Mouse (Mus musculus): ENCODE results near the gene Smg5.
"Not testable (repeated sequence)": the region's sequence is repeated elsewhere in the genome, so short reads cannot be mapped to it uniquely, and the experiment has no call there.

Smg5 gene

DNA sequence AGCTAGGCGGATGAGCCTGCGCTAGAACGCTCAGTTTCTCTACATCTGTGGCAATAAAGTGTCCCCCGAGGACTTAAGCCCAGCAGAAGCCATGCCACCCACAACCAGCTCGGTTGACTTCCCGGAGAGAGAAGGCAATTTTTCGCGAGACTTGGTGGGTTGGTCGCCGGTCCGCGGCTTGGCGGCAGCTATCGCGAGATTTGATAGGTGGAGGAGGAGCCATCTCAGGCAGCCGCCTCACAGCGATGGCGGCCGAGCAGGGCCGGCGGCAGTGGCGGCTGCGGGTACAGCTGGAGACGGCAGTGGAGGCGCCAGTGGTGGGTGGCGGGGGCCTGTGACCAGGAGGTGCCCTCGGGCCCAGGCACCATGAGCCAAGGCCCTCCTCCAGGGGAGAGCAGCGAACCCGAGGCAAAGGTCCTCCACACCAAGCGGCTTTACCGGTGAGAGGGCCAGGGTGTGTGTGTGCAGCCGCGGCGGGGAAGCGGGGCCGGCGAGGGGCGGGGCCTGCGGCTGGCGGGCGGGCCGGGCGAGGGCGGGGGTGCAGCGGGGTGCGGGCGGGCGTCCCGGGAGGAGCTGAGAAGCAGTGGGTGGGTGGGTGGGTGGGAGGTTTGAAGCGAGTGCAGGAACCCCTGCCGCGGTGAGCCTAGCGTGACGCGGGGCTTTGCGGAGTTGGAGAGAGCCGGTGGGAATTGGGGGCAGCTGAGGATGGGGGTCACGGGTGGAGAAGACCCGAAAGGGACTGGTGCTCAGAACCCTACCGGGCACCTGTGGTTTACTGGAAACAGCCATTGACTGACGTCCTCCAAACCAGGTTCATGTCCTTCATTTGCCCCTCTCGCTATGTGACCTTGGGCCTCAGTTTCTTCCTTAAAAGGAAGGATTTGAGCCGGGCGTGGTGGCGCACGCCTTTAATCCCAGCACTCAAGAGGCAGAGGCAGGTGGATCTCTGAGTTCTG, at the start of gene Smg5, which contains the start of gene Tmem79:
Gene Smg5, plus strand, starts transcription at position 203 of the 956 bp plus-strand sequence.
Gene Tmem79, minus strand, starts transcription at position 91 of the 956 bp plus-strand sequence.
- DNase-seq = peak; percentile 96 to 97

DNA sequence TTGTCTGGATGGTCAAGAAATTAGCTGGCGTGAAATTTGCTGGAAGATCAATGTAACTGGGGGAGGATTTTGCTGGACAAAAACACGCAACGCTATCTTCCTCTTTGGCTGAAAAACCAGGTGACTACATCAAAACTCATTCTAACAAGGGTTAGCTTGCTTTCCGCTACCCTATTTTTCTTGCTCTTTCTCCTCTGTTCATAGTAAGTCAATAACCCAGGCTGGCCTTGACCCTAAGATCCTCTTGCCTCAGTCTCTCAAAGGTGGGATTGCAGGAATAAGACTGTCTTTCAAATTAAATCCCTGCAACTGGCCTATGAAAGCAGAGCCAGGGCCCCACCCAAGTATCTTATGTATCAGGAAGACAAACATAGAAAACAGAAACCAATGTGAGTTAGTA, 49.0 kb upstream of the Smg5 start, which contains the start of gene Gm38392:
Gene Gm38392, minus strand, starts transcription at position 101 of the 400 bp plus-strand sequence.
- DNase-seq = no peak

DNA sequence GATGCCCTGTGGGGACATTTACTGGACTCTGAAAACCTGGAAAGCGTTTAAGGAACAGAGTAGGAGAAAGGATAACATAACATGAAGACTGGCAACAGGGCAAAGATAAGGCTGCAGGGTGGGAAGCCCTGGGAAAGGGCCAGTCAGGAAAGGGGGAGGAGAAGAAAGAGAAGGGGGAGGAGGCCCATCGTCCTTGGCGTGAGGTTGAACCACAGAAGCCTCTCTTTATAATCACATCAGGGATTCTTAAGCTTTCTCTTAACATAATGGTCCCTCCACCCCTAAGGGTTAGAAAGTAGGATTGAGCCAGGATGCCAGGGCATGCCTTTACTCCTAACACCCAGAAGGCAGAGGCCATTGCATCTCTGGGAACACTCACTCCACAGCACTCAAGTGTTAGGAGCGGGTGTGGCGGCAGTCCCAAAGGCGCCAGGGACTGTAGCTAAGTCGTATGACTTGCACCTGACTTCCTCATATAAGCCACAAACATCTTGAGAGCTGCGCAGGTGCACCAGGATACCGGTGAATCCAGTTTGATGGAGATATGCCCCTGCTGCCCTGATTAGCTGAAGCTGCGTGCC, 47.8 kb upstream of the Smg5 start:
- DNase-seq = not testable (repeated sequence)

DNA sequence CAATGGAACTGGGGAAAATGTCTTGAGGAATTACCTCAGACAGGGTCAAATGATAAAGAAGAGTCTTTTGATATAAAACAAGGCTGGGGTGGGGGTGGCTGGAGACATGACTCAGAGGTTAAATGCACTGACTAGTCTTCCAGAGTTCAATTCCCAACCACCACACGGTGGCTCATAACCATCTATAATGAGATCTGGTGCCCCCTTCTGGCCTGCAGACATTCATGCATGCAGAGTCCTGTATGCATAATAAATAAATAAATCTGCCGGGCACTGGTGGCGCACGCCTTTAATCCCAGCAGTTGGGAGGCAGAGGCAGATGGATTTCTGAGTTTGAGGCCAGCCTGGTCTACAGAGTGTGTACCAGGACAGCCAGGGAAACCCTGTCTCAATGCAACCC, 44.1 kb upstream of the Smg5 start:
- peak; percentile 30 to 44 for DNase-seq

DNA sequence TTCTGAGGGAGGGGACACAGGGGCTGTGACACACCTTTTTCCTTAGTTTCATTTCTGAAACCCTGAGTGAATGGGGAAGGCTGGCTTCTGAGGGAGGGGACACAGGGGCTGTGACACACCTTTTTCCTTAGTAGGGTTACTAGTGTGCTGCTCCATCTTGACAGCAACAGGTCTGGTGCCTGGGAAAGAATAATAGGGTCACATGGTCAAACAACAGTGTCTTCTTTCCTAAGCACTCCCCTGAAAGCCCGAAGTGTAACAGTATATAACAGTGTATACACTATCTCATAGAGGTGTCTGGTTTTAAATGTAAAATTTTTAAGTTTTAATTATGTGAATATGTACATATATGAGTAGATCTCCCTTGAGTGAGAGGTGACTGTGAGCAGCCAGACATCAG, 40.8 kb upstream of the Smg5 start:
- DNase-seq = not testable (repeated sequence)

DNA sequence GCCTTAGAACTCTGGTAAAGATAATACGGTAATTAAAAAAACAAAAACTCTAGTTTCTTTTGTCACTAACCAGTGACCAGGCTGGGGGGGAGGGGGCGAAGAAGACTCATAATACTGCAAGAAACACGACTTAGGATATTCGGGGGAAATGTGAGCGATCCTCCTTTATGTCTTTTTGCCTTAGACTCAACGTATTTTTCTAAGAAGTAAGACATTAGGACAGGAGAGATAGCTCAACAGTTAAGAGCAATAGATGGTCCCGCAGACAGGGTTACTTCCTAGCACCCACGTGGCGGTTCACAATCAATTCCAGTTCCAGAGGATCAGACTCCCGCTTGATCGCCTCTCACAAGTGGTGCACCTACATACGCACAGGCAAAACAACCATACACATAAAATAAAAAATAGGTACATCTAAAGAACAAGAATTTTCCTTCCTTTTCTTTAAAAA, 39.9 kb upstream of the Smg5 start:
- DNase-seq = peak in 1 of 2 experiments; percentile 40

DNA sequence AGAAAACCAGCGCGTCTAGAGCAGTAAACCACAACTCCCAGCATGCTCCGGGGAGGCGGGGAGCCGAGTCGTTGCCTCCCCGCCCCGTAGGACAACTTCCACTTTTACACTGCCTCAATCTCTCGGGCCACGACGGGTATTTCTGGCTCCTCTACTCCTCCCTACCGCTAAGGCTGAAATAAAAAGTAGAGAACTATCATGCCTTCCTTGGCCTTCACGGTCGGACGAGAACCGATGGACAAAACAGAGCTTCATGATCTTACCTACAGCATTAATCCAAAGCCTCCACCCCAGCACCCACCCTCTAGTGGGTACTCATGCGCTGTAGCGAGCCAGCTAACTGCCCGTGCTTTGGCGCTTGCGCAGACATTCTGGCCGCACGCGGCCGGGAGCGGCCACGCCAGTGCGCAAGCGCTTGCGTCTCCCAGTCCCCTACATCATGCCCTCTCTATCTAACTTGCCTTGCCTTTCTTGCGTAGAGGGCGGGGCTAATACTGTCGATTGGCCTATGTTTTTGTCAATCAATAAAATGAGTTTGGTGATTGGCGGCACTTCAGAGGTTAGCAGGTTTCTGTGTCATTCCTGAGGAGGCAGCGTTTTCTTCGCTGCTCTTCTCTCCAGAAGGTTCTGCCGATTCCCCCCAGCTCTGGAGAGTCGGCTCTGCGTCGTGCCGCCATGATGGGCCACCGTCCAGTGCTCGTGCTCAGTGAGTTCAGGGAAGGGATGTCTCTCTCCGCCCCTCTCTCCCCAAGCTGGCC, 39.3 kb upstream of the Smg5 start, which contains the start of the genes Tsacc and Cct3:
Gene Tsacc, minus strand, starts transcription at position 439 of the 758 bp plus-strand sequence.
Gene Cct3, plus strand, starts transcription at position 556 of the 758 bp plus-strand sequence.
- peak; percentile 96 to 98 for DNase-seq

DNA sequence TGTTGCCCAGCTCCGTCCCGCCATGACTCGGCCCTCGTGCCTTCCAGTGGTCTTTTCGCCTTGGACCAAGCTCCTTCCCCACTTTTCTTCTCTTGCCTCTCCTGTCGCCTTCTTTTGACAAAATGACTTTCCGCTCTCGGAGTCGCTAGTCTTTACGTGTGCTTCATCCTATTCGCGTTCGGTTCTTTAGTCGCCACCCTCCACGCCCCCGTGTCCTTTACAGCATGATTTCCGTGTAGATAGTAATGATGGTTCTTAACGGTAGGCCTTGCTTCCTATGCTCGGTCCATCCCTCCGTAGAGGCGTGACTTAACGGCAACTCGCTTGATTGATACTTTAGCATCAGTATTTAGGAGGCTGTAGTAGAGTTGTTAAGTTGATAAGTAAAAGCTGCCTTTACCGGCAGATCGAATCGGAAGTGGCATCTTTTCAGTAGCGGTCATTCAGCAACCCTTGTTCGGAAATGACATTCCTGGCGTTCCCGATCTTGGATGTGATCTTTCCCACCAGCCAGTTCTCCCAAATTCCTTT, 38.7 kb upstream of the Smg5 start:
- no peak for DNase-seq

DNA sequence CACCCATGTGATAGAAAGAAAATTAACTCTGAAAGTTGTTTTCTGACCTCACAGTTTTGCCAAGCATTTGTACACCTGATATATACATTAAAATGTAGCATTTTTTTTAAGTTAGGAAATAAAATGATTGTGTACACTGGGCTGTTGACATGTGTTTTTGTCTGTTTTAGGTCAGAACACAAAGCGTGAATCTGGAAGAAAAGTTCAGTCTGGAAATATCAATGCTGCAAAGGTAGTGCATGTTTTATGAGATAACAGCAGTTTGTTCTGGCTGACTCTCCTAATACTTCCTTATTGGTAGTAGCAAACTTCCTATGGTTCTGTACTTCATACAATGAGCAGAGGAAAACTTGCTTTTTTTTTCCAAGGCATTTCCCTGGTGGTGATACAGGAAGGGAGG, 36.9 kb upstream of the Smg5 start:
- DNase-seq = no peak

DNA sequence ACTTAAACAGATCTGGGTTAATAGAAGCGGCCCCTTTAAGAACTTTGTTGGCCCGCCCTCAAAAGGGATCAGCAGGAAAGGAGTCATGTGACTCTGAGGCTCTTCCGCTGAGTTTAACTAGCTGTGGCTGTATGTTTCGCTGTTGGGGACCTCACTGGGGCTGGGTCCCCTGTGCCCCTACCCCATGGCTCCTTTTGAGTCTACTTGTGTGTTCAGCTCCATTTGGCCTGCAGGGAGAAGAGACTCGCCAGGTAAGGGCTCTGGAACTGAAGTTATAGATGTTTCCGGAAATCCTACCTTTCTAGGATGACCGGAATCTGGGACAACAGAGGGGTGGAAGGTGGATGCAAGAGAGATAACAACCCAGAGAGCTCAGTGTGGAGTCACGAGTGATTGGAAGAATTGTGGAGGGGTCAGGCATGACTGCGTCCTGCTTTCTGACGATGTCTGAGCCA, 11.1 kb upstream of the Smg5 start, which contains the start of gene Glmp:
Gene Glmp, plus strand, starts transcription at position 73 of the 455 bp plus-strand sequence.
- peak; percentile 76 to 80 for DNase-seq

DNA sequence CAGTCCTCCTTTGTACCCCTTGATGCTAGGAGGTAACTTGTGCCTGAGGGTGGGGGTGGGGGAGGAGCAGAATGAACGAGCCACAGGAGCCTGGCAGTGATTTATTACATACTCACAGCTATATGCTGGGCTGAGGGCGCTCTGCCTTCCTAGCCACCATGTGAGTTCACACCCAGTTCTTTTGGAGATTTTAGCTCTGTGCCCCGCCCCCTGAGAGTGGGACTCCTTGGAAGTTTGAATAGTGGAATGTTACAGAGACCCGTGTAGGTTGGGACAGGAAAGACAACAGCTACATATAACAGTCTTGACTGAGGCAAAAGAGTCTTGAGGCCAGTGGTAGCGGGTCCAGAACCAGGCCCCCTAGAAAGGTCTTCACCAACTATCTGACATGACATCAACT, 7.1 kb upstream of the Smg5 start:
- DNase-seq = no peak

DNA sequence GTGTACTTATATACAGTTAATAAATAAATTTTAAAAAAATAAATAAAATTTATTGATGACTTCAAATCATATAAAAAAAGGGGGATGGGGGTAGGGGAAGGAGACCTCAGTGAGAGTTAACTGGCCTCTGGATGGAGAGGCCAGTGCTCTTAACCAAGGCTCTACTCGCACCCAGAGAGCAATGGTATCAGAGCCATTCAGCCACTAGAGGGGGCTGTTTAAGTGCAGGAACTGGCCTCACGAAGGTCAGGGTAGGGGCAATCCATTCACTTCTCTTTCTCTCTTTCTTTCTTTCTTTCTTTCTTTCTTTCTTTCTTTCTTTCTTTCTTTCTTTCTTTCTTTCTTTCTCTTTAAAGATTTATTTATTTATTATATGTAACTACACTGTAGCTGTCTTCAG, 4.8 kb upstream of the Smg5 start:
- DNase-seq = peak; percentile 41 to 59

DNA sequence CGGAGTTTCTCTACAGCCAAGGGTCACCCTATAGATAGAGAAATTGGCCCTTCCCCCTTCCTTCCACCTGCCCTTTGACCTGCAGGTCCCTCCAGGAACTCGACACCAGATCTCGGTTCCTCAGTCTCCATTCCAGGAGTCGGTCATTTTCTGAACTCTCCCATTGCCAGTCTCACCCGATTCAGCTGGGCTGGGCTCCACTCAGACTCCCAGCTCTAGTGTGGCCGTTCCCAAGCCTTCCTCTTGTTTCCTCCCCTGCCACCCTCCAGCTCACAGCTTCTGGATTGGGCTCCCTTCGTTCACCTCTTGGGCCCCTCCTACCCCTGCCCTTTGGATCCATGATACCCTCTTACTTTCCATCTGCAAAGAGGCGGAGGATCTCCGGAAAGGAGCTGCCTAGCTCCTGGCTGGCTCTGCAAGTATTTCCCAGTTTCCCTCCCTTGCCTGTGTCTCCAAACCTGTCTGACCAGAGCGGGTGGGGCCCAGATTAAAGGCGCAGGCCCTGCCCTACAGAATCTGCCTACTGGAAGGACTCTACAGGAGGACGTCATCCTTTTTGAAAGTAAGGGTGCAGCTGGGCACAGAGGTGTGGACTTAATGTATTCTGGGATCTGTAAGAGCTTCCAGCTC, 1.9 kb upstream of the Smg5 start:
- no peak for DNase-seq

DNA sequence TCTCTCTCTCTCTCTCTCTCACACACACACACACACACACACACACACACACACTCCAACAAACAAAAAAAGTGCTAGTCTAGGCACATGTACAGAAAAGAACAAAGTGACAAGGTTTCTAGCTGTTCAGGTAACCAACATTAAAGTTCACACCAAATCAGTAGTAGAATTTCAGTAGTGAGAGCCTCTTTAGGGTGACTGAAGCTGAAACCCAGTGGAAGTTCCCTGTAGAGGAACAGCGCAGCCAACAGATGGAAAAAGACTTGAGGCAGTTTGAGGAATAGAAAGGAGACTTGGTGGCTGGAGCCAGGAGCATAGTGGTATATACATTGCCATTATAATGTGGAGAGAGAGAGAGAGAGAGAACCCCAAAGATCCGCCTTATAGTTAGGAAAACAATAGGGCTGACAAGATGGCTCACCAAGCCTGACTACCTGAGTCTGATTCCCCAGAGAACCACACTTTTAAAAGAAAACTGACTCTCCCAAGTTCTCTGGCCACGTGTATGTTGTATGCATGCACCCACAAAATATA, 1.1 kb upstream of the Smg5 start:
- no peak for DNase-seq

DNA sequence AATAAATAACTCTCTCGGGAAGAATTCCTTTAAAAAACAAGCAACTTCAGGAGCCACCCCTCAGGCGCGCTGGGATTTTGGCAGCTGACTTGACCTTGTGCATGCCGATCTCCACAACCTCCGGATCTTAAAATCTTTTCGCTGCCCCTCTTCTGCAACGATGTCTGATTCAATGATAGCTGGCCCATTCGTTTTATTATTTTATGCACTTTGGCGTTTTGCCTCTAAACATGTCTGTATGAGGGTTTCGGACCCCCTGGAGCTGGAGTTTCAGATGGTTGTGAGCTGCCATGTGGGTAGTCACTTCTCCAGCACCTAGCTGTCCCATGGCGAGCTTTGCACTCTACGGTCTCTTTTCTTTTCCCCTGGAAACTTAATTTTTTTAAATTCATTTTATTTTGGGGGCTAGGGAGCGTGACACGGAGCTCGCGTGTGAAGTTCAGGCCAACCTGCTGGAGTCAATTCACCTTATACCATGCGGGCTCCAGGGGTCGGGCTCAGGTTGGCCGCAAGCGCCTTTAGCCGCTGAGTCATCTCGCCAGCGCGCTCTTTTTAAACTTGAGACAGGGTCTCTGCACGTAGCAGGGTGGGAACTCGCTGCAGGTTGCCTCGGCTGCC, 515 bp upstream of the Smg5 start:
- DNase-seq = peak in 1 of 2 experiments; percentile 21

DNA sequence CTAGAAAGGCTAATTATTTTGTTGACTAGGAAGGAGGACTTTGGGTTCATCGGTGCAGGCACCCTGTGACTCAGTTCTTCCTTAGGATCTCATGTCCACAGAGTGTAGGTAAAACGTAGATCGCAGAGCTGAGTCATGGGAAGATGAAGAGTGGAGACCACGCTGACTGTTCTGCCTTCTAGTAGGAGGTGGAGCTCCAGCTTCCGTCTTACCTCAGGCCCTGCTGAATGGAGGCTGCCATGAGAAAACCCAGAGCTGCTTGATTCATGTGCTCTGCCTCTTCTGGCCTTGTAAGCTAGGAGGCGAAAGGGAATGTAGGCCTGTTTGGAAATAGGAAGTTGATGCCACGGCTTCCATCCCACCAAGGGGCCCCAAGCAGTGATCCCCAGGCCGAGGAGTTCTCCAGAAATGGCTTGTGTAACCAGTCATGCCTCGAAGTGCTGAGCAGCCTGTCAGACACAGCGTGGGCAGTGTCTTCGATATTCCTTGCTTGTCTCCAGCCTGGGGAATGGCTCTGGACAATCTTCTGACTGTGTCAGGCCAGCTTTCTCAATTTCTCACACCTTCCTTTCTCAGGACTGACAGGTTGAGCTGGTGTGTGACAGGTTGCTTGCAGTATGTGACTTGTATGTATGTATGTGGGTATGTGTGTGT, 1.4 kb downstream of the Smg5 start:
- peak in 1 of 2 experiments; percentile 16 for DNase-seq

DNA sequence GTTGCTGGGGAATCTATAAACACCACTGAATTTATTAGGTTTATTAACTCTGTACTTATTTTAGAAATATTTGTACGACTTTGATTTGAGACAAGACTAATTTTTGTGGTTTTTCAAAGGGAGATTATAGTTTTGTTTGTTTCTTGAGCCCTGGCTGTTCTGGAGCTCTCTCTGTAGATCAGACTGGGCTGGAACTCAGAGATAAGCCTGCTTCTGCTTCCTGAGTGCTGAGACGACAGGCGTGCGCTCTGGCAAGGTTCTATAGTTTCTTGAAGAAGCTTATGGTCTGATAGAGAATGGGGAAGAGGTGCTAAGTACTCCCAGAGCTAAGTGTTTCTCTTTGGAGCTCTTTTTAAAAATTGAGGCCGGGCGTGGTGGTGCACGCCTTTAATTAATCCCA, 2.3 kb downstream of the Smg5 start:
- DNase-seq = no peak

DNA sequence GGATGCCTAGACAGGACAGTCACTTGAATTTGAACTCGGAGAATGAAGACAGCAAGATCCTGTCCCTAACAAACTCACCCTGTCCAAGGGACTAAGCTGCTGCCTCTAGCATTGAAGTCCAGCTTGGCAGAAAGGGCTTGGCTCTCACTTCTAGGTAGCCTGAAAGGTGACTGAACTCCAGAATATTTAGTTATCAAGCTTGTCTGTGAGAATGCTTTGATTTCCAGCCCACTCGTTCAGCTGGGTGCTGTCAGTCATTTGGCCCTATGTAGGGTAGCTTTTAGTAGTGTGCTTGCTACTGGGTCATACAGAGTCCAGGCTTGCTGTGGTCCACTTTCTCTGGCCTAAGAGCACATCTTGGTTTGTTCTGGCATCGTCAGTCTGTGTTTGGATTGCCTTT, 2.9 kb downstream of the Smg5 start:
- no peak for DNase-seq

DNA sequence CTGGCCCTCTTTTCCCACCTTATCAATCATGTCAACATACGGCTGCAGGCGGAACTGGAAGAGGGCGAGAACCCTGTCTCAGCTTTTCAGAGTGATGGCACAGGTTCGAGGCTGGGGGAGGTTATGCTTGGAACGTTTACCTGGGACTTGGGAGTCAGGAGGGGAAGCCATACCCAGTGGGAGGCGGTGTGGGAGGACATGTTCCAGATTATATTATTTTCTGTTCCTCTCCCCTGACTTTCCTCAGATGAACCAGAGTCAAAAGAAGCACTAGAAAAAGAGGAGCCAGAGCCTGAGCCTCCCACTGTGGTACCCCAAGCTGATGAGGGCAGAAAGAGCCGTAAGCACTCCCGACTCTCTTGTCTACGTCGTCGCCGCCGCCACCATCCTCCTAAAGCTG, 14.7 kb downstream of the Smg5 start:
- no peak for DNase-seq

DNA sequence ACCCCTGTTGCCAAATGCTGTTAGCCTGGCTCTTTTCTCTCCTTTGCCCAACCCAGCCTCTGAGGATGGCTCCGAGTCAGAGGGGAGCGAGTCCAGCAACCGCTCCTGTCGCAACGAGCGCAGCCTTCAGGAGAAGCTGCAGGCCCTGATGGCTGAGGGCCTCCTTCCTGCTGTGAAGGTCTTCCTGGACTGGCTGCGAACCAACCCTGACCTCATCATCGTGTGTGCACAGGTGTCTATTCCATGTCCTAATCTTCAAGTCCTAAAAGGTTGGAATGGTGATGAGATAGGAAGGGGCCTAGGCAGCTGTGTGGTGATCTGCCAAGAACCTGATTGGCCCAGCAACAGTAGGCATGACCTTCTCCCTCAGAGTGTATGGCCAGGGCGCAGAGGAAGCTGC, 16.8 kb downstream of the Smg5 start:
- peak; percentile 34 to 53 for DNase-seq
